Mouse (Mus musculus): ENCODE measurements around the gene Usp20. TPM values are rescaled to one million over a fixed set of nuclear protein-coding genes. Genes with fewer than 3 reads are reported as not detected.

Usp20 gene
- polyA plus RNA-seq, 1 experiment from 2014 or later, result 4.0 TPM

GRCm38 (mm10) chr2:31013371-31014120, 31.5 kb downstream of the Usp20 start:
- 78% methylated on average over 14 of the region's 14 CpGs for WGBS
- no peak for ATAC-seq
- H3K36me3 ChIP-seq (ENCODE audit: control insufficient read depth, insufficient read depth), result peaks cover 41% of the 10 kb centered on the region; the same call in 1 of the 2 replicates

GRCm38 (mm10) chr2:31017625-31018317, 35.7 kb downstream of the Usp20 start:
- no peak for TF ChIP-seq CTCF (IDR thresholded peaks at IDR 0.05; ENCODE audit: low read depth)
- H3K36me3 ChIP-seq (ENCODE audit: control insufficient read depth, insufficient read depth), result peaks cover 41% of the 10 kb centered on the region; the same call in 1 of the 2 replicates
- H3K9me3 ChIP-seq (ENCODE audit: control insufficient read depth), result no peaks in the 10 kb centered on the region
- no peak overlapping the region for H3K27ac ChIP-seq (ENCODE audit: low read depth, low read length)
- no peaks in the 10 kb centered on the region for H3K27me3 ChIP-seq (replicated peaks; ENCODE audit: control insufficient read depth, insufficient read depth, low read length)
- no peak overlapping the region for H3K4me2 ChIP-seq (replicated peaks; ENCODE audit: low read depth)
- 93% methylated on average over 18 of the region's 18 CpGs for WGBS
- ATAC-seq, result no peak
- no peaks in the 10 kb centered on the region for H3K4me1 ChIP-seq (replicated peaks; ENCODE audit: control insufficient read depth, insufficient read depth, low read length)
- no peak overlapping the region for H3K9ac ChIP-seq (ENCODE audit: low read depth, low read length)
- no peak overlapping the region for H3K4me3 ChIP-seq (ENCODE audit: low read depth, low read length)

More at GRCm38 (mm10) chr2:31013371-31014120, 31.5 kb downstream of the Usp20 start:
- Histone ChIP-seq H3K27me3 (replicated peaks; ENCODE audit: control insufficient read depth, insufficient read depth, low read length) (no peaks in the 10 kb centered on the region), H3K9me3 (ENCODE audit: control insufficient read depth) (no peaks in the 10 kb centered on the region), H3K27ac (ENCODE audit: low read depth, low read length) (no peak overlapping the region), H3K4me3 (ENCODE audit: low read depth, low read length) (no peak overlapping the region), H3K4me2 (replicated peaks; ENCODE audit: low read depth) (no peak overlapping the region), H3K4me1 (replicated peaks; ENCODE audit: control insufficient read depth, insufficient read depth, low read length) (no peaks in the 10 kb centered on the region), H3K9ac (ENCODE audit: low read depth, low read length) (no peak overlapping the region)
- TF ChIP-seq CTCF (IDR thresholded peaks at IDR 0.05; ENCODE audit: low read depth), result no peak

- TF ChIP-seq CTCF (IDR thresholded peaks at IDR 0.05; ENCODE audit: low read depth), result no peak
- Histone ChIP-seq H3K27ac (ENCODE audit: low read depth, low read length) (no peak overlapping the region), H3K4me1 (replicated peaks; ENCODE audit: control insufficient read depth, insufficient read depth, low read length) (no peaks in the 10 kb centered on the region), H3K27me3 (replicated peaks; ENCODE audit: control insufficient read depth, insufficient read depth, low read length) (no peaks in the 10 kb centered on the region), H3K4me3 (ENCODE audit: low read depth, low read length) (no peak overlapping the region), H3K36me3 (ENCODE audit: control insufficient read depth, insufficient read depth) (peaks cover 41% of the 10 kb centered on the region; the same call in 1 of the 2 replicates), H3K9me3 (ENCODE audit: control insufficient read depth) (no peaks in the 10 kb centered on the region), H3K4me2 (replicated peaks; ENCODE audit: low read depth) (no peak overlapping the region), H3K9ac (ENCODE audit: low read depth, low read length) (no peak overlapping the region)
- 87% methylated on average over 8 of the region's 8 CpGs for WGBS
- ATAC-seq, result no peak
Measured at GRCm38 (mm10) chr2:31018519-31018918, 36.4 kb downstream of the Usp20 start.

GRCm38 (mm10) chr2:31019011-31019410, 36.9 kb downstream of the Usp20 start:
- WGBS, result 82% methylated on average over 8 of the region's 8 CpGs
- no peaks in the 10 kb centered on the region for H3K27me3 ChIP-seq (replicated peaks; ENCODE audit: control insufficient read depth, insufficient read depth, low read length)
- H3K4me3 ChIP-seq (ENCODE audit: low read depth, low read length), result no peak overlapping the region
- H3K9me3 ChIP-seq (ENCODE audit: control insufficient read depth), result no peaks in the 10 kb centered on the region
- TF ChIP-seq CTCF (IDR thresholded peaks at IDR 0.05; ENCODE audit: low read depth), result no peak
- H3K36me3 ChIP-seq (ENCODE audit: control insufficient read depth, insufficient read depth), result peaks cover 41% of the 10 kb centered on the region; the same call in 1 of the 2 replicates
- H3K9ac ChIP-seq (ENCODE audit: low read depth, low read length), result no peak overlapping the region
- H3K27ac ChIP-seq (ENCODE audit: low read depth, low read length), result no peak overlapping the region
- H3K4me1 ChIP-seq (replicated peaks; ENCODE audit: control insufficient read depth, insufficient read depth, low read length), result no peaks in the 10 kb centered on the region
- no peak for ATAC-seq
- H3K4me2 ChIP-seq (replicated peaks; ENCODE audit: low read depth), result no peak overlapping the region

- WGBS, result 85% methylated on average over 2 of the region's 2 CpGs
- H3K4me2 ChIP-seq (replicated peaks; ENCODE audit: low read depth), result no peak overlapping the region
- no peak overlapping the region for H3K27ac ChIP-seq (ENCODE audit: low read depth, low read length)
- H3K4me1 ChIP-seq (replicated peaks; ENCODE audit: control insufficient read depth, insufficient read depth, low read length), result no peaks in the 10 kb centered on the region
- no peak overlapping the region for H3K9ac ChIP-seq (ENCODE audit: low read depth, low read length)
- H3K27me3 ChIP-seq (replicated peaks; ENCODE audit: control insufficient read depth, insufficient read depth, low read length), result no peaks in the 10 kb centered on the region
- no peak for TF ChIP-seq CTCF (IDR thresholded peaks at IDR 0.05; ENCODE audit: low read depth)
- H3K36me3 ChIP-seq (ENCODE audit: control insufficient read depth, insufficient read depth), result peaks cover 41% of the 10 kb centered on the region; the same call in 1 of the 2 replicates
- H3K4me3 ChIP-seq (ENCODE audit: low read depth, low read length), result no peak overlapping the region
- ATAC-seq, result no peak
- no peaks in the 10 kb centered on the region for H3K9me3 ChIP-seq (ENCODE audit: control insufficient read depth)
Measured at GRCm38 (mm10) chr2:31020202-31020601, 38.1 kb downstream of the Usp20 start.

GRCm38 (mm10) chr2:31023940-31024339, 41.9 kb downstream of the Usp20 start:
- TF ChIP-seq CTCF (IDR thresholded peaks at IDR 0.05; ENCODE audit: low read depth), result no peak
- Histone ChIP-seq H3K36me3 (ENCODE audit: control insufficient read depth, insufficient read depth) (peaks cover 26% of the 10 kb centered on the region; the same call in 1 of the 2 replicates), H3K9me3 (ENCODE audit: control insufficient read depth) (no peaks in the 10 kb centered on the region), H3K4me1 (replicated peaks; ENCODE audit: control insufficient read depth, insufficient read depth, low read length) (no peaks in the 10 kb centered on the region), H3K9ac (ENCODE audit: low read depth, low read length) (no peak overlapping the region), H3K27ac (ENCODE audit: low read depth, low read length) (no peak overlapping the region), H3K27me3 (replicated peaks; ENCODE audit: control insufficient read depth, insufficient read depth, low read length) (no peaks in the 10 kb centered on the region), H3K4me3 (ENCODE audit: low read depth, low read length) (no peak overlapping the region), H3K4me2 (replicated peaks; ENCODE audit: low read depth) (no peak overlapping the region)
- 76% methylated on average over 5 of the region's 5 CpGs for WGBS
- no peak for ATAC-seq

Measured in intestine, postnatal 0 days (tissue).